Mouse (Mus musculus): ENCODE results near the gene Nckap5l. TPM values are rescaled to one million over a fixed set of nuclear protein-coding genes. Genes with fewer than 3 reads are reported as not detected.
A peak's percentile ranks its signal among the peaks of the same experiment; 100 is the strongest.

Gene Nckap5l
- total RNA-seq (2021), result 1 to 10 TPM; 2.3 to 2.7 TPM
- long read RNA-seq, experiment 1, full-length matches to known transcripts, result 1 of 2 reads
- long read RNA-seq, experiment 1, partial matches to known transcripts, result 1 of 2 reads
- long read RNA-seq, experiment 1, other reads (novel, unspliced or antisense), result 0 of 2 reads
- long read RNA-seq, experiment 2, partial matches to known transcripts, result 1 of 2 reads
- long read RNA-seq, experiment 2, other reads (novel, unspliced or antisense), result 1 of 2 reads

DNA sequence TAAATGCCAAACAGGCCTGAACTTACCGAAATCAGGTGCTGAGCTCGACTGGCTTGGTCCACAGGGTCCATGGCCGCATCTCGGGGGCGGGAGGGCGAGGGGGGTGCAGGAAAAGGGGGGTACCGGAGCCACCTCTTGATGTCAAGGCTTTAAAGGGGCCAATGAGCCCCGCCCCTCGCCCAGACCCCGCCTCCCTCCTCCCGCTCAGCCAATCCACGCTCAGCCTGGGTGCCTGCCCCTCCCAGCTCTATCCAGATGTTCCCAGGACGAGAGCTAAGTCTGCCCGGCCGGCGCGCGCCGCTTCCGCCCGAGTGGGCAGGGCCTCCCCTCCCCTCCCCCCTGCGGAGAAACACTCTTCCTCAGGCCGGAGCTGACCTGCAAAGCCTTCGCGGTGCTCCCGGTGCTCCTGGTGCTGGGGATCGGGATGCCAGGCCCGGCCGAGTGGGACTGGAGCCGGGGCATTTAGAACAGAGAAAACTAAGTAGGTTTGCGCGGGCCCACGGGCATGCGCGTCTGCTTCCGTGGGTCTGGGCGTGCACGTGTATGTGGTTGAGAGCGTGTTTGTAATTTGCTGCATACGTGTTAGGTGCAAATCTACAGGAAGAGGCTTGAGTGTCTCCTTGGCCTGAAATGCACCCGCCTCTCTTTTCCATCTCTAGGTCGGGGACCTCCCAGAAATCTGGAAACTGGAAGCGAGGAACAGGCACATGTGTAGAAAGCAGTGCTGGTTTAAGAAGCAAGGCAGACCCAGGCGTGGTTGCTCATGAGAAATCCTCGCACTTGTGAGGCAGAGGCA, at the start of gene Nckap5l:
Nckap5l (minus strand) TSS at position 143 of the 796 bp plus-strand sequence.
- Histone ChIP-seq H3K27ac (peak within 1 kb of the TSS; percentile 92), H3K4me3 (peak within 1 kb of the TSS; percentile 91)
- peak; percentile 95 for DNase-seq
- TF ChIP-seq CTCF (IDR thresholded peaks at IDR 0.05), result no peak
- intact Hi-C loops (cut with DNase I), result no loop called here

DNA sequence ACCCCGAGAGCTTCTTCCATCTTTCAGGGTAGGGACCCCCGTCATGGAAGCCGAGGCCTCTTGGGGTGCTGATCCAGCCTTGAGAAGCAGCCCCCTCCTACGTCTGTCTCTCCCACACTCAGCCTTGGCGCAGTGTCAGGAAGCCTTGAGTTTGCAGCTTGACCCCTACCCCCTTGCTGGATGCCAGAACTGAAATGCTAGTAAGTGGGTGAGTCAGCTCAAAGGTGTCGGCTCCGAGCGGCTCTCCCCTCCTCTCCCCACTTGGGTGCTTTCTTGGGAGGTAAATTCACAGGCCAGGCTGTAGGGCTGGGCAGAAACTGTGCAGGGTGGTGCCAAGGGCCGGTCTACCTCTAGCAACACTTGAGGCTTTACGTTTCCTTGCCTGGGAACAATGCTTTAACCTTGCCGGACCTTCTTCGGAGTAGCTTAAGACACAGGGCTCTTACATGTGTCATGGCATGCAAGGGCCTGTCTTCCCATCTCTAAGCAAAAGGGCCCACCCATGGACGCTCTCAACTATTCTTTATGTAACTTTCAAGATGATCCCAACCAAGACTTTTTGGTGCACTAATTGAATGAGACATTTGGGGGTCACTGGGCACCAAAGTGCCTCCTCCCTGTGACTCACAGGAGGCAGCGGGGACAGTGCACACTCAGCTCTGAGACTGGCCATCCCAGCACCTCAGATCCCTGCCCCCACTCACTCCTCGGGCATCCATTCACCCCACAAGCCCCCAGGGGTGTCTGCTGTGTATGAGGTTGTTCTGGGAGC, 48.0 kb upstream of the Nckap5l start:
- intact Hi-C loops (cut with DNase I), result no loop called here
- no peak overlapping the region; the same call in 1 of the 2 replicates for H3K27ac ChIP-seq
- no peak overlapping the region for H3K4me3 ChIP-seq
- no peak for DNase-seq
- no peak for TF ChIP-seq CTCF (IDR thresholded peaks at IDR 0.05)

DNA sequence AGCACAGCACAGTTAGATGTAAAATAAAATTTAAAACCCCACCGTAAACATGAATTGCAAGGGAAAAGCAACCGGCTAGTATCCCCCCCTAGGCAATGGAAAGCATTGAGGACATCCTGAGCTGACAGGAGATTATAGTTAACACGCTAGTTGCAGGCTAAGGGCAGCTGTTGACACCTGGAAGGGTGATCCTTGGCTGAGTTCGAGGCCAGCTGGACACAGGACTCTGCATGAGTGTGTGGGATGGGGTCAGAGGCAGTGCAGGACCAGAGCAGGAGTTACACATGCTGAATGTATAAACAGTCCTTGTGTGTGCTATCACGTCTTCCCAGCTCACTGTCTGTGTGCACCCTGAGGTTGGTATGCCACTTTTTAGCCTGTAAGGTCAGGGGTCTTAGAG, 45.7 kb upstream of the Nckap5l start:
- Histone ChIP-seq H3K4me3 (no peak overlapping the region), H3K27ac (no peak overlapping the region)
- TF ChIP-seq CTCF (IDR thresholded peaks at IDR 0.05), result no peak
- intact Hi-C loops (cut with DNase I), result no loop called here
- no peak for DNase-seq

DNA sequence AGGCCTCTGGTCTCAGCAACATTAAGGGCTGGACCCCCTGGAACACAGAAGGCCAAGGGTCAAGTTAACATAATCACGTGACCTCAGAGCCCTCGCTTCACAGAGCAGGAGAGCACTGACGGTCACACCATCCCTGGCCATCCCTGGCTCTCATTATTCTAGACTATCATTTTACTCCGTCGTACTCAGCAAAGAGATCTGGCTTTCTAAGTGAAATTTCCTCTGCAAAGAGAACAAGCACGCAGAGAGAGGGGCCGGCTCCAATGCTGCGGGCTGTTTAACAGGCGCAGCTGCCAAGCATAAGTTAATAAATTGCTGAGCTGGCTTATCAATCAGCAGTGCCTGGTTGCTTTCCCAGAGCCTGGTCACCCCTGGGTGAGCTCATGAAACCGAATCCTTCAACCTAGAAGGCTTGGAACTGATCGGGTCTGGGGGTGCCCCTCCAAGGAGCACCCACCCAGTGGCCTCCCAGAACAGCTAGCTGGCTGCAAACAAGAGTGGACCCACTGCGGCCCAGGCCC, 44.8 kb upstream of the Nckap5l start:
- intact Hi-C loops (cut with DNase I), result no loop called here
- Histone ChIP-seq H3K27ac (no peak overlapping the region), H3K4me3 (no peak overlapping the region)
- no peak for TF ChIP-seq CTCF (IDR thresholded peaks at IDR 0.05)
- DNase-seq, result no peak

DNA sequence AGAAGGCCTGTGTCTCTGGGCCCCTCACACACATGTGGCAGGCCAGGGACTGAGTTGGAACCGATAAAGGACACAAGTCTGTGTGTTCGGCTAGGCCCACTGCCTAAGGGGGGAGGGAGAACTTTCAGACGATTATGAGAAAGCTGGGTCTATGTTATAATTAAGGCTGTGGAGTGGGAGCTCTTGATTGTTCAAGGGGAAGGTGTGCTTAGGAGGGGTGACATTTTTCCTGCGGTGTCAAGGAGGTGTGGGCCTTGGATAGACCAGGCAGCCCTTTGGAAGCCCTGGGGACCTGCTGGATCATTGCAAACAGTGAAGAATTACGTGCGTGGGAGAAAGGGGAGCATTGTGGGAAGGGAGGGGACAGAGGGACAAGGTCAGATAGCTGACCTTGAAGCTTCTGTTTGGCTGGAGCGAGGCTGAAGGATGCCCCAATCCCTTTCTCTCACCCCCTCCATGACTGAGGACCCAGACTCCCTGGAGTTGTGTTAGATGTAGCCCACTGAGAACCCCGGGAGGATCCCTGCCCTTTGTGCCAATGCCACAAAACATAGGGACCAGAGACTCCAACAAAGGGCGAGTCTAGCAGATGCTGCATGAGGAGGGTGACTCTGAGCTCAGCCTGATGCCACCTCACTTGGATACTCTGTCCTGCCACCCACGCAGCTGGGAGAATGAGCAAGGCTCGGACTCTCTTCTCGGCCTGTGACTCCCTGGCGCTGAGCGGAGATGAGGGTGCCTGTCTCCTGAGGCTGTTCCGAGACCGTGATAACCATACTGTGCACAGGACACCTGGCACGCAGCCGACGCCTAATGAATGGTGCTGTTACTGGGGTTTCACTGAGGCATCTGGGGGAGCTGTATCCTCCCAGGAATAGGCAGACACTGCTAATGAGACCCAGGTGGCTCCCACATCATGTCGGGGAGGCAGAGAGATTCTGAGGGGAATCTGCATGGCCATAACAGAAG, 44.0 kb upstream of the Nckap5l start:
- DNase-seq, result no peak
- TF ChIP-seq CTCF (IDR thresholded peaks at IDR 0.05), result no peak
- no peak overlapping the region for H3K27ac ChIP-seq
- intact Hi-C loops (cut with DNase I), result no loop called here
- no peak overlapping the region for H3K4me3 ChIP-seq

DNA sequence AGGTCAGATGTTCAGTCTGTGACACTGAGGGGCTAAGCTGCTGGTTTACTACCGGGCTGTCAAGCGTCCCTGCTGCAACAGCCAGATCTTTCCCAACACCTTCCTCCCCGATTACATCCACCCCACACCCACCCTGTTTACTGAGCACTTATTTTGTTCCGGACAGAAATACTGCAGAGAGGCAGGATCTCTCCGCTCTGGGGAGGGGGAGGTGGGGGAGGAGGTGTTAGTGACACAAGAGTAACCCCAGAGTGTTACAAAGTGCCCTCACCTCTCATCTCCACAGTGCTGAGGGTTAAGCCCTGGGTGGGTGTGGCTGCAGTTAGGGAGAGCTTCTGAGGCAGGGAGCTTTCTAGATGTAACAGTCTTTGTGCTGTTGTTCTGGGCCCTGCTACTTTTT, 42.8 kb upstream of the Nckap5l start:
- DNase-seq, result no peak
- Histone ChIP-seq H3K4me3 (no peak overlapping the region), H3K27ac (no peak overlapping the region)
- intact Hi-C loops (cut with DNase I), result no loop called here
- TF ChIP-seq CTCF (IDR thresholded peaks at IDR 0.05), result no peak

DNA sequence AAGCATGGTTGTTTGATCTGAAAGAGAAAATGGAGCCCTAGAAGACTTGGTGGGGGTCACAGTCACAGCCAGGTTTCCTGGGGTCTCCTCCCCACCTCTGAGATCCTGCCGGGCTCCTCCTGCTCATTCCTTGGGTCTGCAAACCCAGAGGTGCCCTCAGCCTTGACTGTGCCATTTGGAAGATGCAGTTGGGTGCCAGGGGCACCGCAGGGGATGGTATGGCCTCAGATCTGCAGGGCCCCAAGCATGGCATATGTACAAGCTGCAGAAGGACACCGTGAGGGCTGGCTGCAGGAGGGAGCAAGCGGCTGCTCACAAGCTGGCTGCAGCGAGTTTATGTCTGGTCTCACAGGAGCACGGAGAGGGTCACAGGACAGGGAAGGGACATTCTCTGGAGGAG, 42.2 kb upstream of the Nckap5l start:
- no peak for TF ChIP-seq CTCF (IDR thresholded peaks at IDR 0.05)
- H3K27ac ChIP-seq, result no peak overlapping the region
- no peak overlapping the region for H3K4me3 ChIP-seq
- DNase-seq, result no peak
- intact Hi-C loops (cut with DNase I), result loop anchor here (5.0 kb wide), 3 partner anchors 98 to 408 kb away; no protein-coding TSS in a partner anchor

DNA sequence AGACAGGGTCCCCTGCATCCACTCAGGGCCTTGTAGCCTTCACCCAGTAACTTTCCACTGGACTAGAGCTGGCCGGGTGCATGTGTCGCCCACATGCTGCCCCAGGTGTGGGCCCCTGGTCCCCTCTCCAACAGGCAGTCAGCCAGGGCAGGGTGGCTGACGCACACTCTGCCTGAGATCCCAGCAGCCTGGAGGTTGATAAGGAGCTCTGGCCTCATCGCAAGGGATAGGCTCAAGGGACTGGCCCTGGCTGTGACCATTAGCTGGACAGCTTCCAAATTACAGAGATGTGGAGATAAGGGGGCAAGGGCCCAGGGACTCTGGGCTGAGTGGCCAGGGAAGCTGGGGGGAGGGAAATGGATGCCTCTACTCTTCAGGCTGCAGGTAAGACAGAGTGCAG, 41.2 kb upstream of the Nckap5l start:
- intact Hi-C loops (cut with DNase I), result loop anchor here (5.0 kb wide), 3 partner anchors 99 to 409 kb away; no protein-coding TSS in a partner anchor
- Histone ChIP-seq H3K27ac (no peak overlapping the region), H3K4me3 (no peak overlapping the region)
- no peak for TF ChIP-seq CTCF (IDR thresholded peaks at IDR 0.05)
- DNase-seq, result no peak

DNA sequence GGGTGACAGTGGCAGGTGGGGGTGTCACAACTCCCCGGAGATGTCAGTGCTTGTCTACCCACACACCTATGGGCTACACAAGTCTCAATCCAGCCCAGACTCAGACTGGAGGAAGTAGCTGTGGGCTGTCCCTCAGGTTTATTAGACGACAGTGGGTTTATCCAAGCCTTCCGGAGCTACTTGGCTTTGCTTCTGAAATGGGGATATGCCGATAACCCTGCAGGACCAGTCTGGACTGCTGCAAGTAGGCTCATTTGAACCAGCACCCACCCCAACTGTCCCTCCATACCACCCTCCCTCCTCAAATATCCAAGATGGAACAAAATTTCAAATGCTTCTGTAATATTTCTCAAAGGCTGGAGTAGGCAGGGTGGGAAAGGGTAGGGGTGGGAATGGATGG, 40.8 kb upstream of the Nckap5l start:
- no peak overlapping the region for H3K4me3 ChIP-seq
- TF ChIP-seq CTCF (IDR thresholded peaks at IDR 0.05), result no peak
- intact Hi-C loops (cut with DNase I), result loop anchor here (5.0 kb wide), 3 partner anchors 99 to 409 kb away; no protein-coding TSS in a partner anchor
- no peak for DNase-seq
- H3K27ac ChIP-seq, result peak overlapping the region; percentile 64

DNA sequence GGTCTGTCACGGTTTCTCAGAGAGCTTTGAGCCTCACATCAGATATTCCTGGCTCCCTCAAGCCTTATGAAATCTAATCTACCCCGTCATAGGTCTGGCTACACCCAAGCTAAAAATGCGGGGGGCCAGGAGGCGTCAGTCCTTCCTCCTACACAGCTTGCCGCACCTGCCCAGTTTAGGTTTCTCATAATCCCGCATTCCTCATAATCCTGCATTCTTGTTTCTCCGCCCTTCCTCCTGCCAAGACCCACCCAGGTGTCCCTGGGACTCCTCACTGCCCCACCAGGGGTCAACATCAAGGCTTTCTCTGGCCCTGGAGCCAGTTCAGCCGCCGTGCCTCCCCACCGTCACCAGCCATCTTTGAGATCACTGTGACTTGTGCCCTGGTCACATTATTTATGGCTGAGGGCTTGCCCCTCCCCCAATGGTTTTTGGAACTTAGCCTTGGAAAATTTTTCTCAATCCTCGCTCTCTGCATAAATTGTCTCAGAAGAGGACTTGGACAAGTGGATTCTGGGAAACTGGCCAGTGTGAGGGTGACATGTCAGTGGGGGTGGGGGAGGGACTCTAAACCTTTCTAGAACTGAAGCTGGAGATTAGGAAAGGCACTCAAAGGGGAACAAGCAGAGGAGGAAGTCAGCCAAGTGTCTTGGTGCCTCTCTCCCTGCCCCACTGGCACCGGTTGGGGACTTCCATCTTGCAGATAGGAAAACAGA, 40.1 kb upstream of the Nckap5l start:
- peak; percentile 50 for DNase-seq
- Histone ChIP-seq H3K4me3 (peak overlapping the region; percentile 59), H3K27ac (peak overlapping the region; percentile 64)
- intact Hi-C loops (cut with DNase I), result loop anchor here (5.0 kb wide), 3 partner anchors 100 to 410 kb away; no protein-coding TSS in a partner anchor
- TF ChIP-seq CTCF (IDR thresholded peaks at IDR 0.05), result no peak

DNA sequence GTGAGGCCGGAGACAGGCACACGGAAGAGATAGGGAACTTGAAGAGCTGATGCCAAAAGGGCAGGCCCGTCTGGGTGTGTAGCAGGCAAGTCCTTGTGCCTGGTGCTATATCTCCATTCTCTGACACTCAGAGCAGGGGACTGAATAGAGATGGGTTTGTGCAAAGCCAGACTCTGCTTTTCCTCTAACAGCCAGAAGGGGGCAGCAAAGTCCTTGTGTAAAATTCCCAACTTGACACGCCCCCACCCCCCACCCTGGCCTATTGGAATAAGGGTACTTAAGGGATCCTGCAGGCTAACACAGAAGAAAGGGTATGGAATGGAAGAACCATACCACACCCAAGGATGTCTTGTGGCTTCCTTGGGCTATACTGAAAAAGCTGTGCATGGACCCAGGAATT, 39.5 kb upstream of the Nckap5l start:
- Histone ChIP-seq H3K27ac (peak overlapping the region; percentile 64), H3K4me3 (peak overlapping the region; percentile 59)
- intact Hi-C loops (cut with DNase I), result loop anchor here (5.0 kb wide), 3 partner anchors 100 to 410 kb away; no protein-coding TSS in a partner anchor
- TF ChIP-seq CTCF (IDR thresholded peaks at IDR 0.05), result peak; percentile 84
- peak; percentile 44 for DNase-seq

Measured in gastrocnemius, adult 2 months (tissue).